Mouse (Mus musculus): ENCODE measurements around the gene Wdfy3. TPM values are rescaled to one million over a fixed set of nuclear protein-coding genes. Genes with fewer than 3 reads are reported as not detected.

Gene Wdfy3
- total RNA-seq, 2 experiments from 2014 or later, result 31.2 to 31.9 TPM

- intact Hi-C loops (cut with DNase I), result no loop called here
Measured at GRCm38 (mm10) chr5:101811296-101812169, 258.2 kb downstream of the Wdfy3 start.

GRCm38 (mm10) chr5:101802358-101803022, 267.2 kb downstream of the Wdfy3 start:
- DNase-seq, result no peak
- intact Hi-C loops (cut with DNase I), result no loop called here

More at GRCm38 (mm10) chr5:101811296-101812169, 258.2 kb downstream of the Wdfy3 start:
- DNase-seq, result no peak

- DNase-seq, result no peak
- intact Hi-C loops (cut with DNase I), result no loop called here
Measured at GRCm38 (mm10) chr5:101801891-101802290, 267.8 kb downstream of the Wdfy3 start.

GRCm38 (mm10) chr5:101792665-101793064, 277.1 kb downstream of the Wdfy3 start:
- intact Hi-C loops (cut with DNase I), result no loop called here
- DNase-seq, result no peak

- no peak for DNase-seq
- intact Hi-C loops (cut with DNase I), result no loop called here
Measured at GRCm38 (mm10) chr5:101790560-101790959, 279.2 kb downstream of the Wdfy3 start.

GRCm38 (mm10) chr5:101789770-101790169, 280.0 kb downstream of the Wdfy3 start:
- intact Hi-C loops (cut with DNase I), result no loop called here
- no peak for DNase-seq

GRCm38 (mm10) chr5:101785921-101786614, 283.7 kb downstream of the Wdfy3 start:
- intact Hi-C loops (cut with DNase I), result no loop called here
- no peak for DNase-seq

- DNase-seq, result no peak
- intact Hi-C loops (cut with DNase I), result no loop called here
Measured at GRCm38 (mm10) chr5:101784787-101785186, 284.9 kb downstream of the Wdfy3 start.

GRCm38 (mm10) chr5:101784328-101784727, 285.4 kb downstream of the Wdfy3 start:
- intact Hi-C loops (cut with DNase I), result no loop called here
- no peak for DNase-seq

Data from heart, postnatal 36 days (tissue).